Mouse (Mus musculus): ENCODE results near the gene Fgf9. TPM values are rescaled to one million over a fixed set of nuclear protein-coding genes. Genes with fewer than 3 reads are reported as not detected.

Gene Fgf9
- total and polyA plus RNA-seq, 2 experiments, result 0.07 to 0.09 TPM

DNA sequence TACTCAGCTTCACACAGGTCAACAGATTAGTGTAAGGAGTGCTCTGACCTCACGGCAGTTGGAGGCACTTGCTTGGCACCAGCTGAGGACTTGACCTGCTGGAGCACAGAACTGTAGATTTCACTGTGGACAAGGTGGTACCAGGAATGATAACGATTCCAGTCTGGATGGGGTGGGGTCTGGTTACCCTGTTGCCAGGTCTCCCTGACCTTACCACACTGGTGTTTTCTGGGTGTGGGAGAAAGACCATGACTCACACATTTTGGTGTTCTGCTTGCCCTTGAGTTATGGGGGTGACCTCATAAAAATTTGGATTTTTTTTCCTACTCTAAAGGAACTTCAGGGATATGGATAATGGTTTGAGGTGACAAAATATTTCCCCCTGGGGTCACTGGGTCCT is 9.1 kb downstream of the Fgf9 start:
- no peak for DNase-seq (ENCODE audit: extremely low read depth, low read depth, low spot score)
- H3K27ac ChIP-seq (replicated peaks; ENCODE audit: insufficient read depth, low read depth, low read length), result no peak overlapping the region
- peaks cover 5% of the 10 kb centered on the region; the same call in 1 of the 2 replicates for H3K4me1 ChIP-seq (ENCODE audit: control insufficient read depth, insufficient read depth, low read length)
- TF ChIP-seq CTCF (IDR thresholded peaks at IDR 0.05; ENCODE audit: low read depth, low read length), result no peak
- no peak for TF ChIP-seq POLR2A (IDR thresholded peaks at IDR 0.05; ENCODE audit: extremely low read depth, insufficient read depth, low read length)
- H3K4me3 ChIP-seq (ENCODE audit: insufficient read depth, low read depth, low read length), result no peak overlapping the region
- peaks cover 28% of the 10 kb centered on the region for H3K27me3 ChIP-seq (ENCODE audit: control insufficient read depth, insufficient read depth, low read length)
- no peaks in the 10 kb centered on the region for H3K79me2 ChIP-seq (ENCODE audit: control insufficient read depth, insufficient read depth, low read length)
- H3K36me3 ChIP-seq (ENCODE audit: control insufficient read depth, insufficient read depth, low read length), result no peaks in the 10 kb centered on the region
- H3K9ac ChIP-seq (ENCODE audit: low read depth, low read length), result no peak overlapping the region
- 73% methylated on average over 2 of the region's 2 CpGs for WGBS

GRCm38 (mm10) chr14:58081955-58082354 is 11.6 kb downstream of the Fgf9 start:
- H3K79me2 ChIP-seq (ENCODE audit: control insufficient read depth, insufficient read depth, low read length), result no peaks in the 10 kb centered on the region
- WGBS, result 48% methylated on average over 1 of the region's 1 CpGs
- no peak for TF ChIP-seq POLR2A (IDR thresholded peaks at IDR 0.05; ENCODE audit: extremely low read depth, insufficient read depth, low read length)
- no peak for TF ChIP-seq CTCF (IDR thresholded peaks at IDR 0.05; ENCODE audit: low read depth, low read length)
- H3K4me1 ChIP-seq (ENCODE audit: control insufficient read depth, insufficient read depth, low read length), result no peaks in the 10 kb centered on the region
- H3K9ac ChIP-seq (ENCODE audit: low read depth, low read length), result no peak overlapping the region
- no peak overlapping the region for H3K4me3 ChIP-seq (ENCODE audit: insufficient read depth, low read depth, low read length)
- H3K36me3 ChIP-seq (ENCODE audit: control insufficient read depth, insufficient read depth, low read length), result no peaks in the 10 kb centered on the region
- H3K27me3 ChIP-seq (ENCODE audit: control insufficient read depth, insufficient read depth, low read length), result peaks cover 5% of the 10 kb centered on the region; the same call in 1 of the 2 replicates
- no peak for DNase-seq (ENCODE audit: extremely low read depth, low read depth, low spot score)
- no peak overlapping the region for H3K27ac ChIP-seq (replicated peaks; ENCODE audit: insufficient read depth, low read depth, low read length)

DNA sequence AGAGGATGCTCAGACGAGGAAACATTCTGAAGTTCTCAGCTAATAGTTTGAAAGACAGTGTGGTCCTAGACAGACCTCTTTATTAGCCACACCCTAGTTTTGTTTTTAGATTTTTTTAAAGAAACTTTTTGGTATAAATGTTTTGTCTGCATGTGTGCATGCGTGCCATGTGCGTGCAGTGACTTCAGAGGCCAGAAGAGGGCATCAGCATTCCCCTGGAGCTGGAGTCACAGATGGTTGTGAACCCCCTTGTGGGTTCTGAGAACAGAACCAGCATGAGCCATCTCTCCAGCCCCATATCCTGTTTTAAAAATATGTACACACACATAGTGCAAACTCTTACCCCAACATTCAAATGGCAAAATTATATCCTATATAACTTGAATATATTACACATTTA is 13.9 kb downstream of the Fgf9 start:
- 0 out of 2 replicates have a peak, but pooled peaks have one; percentile 3 for TF ChIP-seq CTCF (IDR thresholded peaks at IDR 0.05; ENCODE audit: low read depth, low read length)
- no peak for TF ChIP-seq POLR2A (IDR thresholded peaks at IDR 0.05; ENCODE audit: extremely low read depth, insufficient read depth, low read length)
- no peak overlapping the region for H3K4me3 ChIP-seq (ENCODE audit: insufficient read depth, low read depth, low read length)
- no peaks in the 10 kb centered on the region for H3K79me2 ChIP-seq (ENCODE audit: control insufficient read depth, insufficient read depth, low read length)
- H3K27me3 ChIP-seq (ENCODE audit: control insufficient read depth, insufficient read depth, low read length), result no peaks in the 10 kb centered on the region
- H3K4me1 ChIP-seq (ENCODE audit: control insufficient read depth, insufficient read depth, low read length), result no peaks in the 10 kb centered on the region
- DNase-seq (ENCODE audit: extremely low read depth, low read depth, low spot score), result no peak
- no peaks in the 10 kb centered on the region for H3K36me3 ChIP-seq (ENCODE audit: control insufficient read depth, insufficient read depth, low read length)
- no peak overlapping the region for H3K9ac ChIP-seq (ENCODE audit: low read depth, low read length)
- H3K27ac ChIP-seq (replicated peaks; ENCODE audit: insufficient read depth, low read depth, low read length), result no peak overlapping the region
- 96% methylated on average over 3 of the region's 3 CpGs for WGBS

GRCm38 (mm10) chr14:58087326-58087725 is 17.0 kb downstream of the Fgf9 start:
- Histone ChIP-seq H3K4me1 (ENCODE audit: control insufficient read depth, insufficient read depth, low read length) (no peaks in the 10 kb centered on the region), H3K27ac (replicated peaks; ENCODE audit: insufficient read depth, low read depth, low read length) (no peak overlapping the region), H3K4me3 (ENCODE audit: insufficient read depth, low read depth, low read length) (no peak overlapping the region), H3K9ac (ENCODE audit: low read depth, low read length) (no peak overlapping the region), H3K79me2 (ENCODE audit: control insufficient read depth, insufficient read depth, low read length) (no peaks in the 10 kb centered on the region), H3K36me3 (ENCODE audit: control insufficient read depth, insufficient read depth, low read length) (no peaks in the 10 kb centered on the region), H3K27me3 (ENCODE audit: control insufficient read depth, insufficient read depth, low read length) (no peaks in the 10 kb centered on the region)
- TF ChIP-seq POLR2A (IDR thresholded peaks at IDR 0.05; ENCODE audit: extremely low read depth, insufficient read depth, low read length), result no peak
- no peak for TF ChIP-seq CTCF (IDR thresholded peaks at IDR 0.05; ENCODE audit: low read depth, low read length)
- no peak for DNase-seq (ENCODE audit: extremely low read depth, low read depth, low spot score)
- 56% methylated on average over 4 of the region's 4 CpGs for WGBS

DNA sequence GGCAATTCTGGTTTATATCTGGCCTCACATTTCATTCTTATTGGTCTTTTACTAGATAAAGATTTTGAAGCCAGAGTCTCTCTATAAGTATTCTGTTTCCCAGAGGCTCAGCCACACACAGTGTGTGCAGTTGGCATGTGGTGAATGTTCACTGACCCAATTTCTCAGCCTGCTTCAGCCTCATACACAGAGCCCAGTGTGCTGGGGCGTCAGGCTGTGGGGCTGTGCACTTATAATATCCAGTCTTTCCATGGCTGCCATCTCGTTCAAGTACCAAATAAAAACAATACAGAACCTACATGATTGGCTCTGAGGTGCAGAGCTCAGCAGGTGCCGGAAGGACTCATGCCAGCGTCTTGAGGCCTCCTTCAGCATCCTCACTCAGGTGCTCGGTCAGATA is 19.1 kb downstream of the Fgf9 start:
- H3K4me3 ChIP-seq (ENCODE audit: insufficient read depth, low read depth, low read length), result no peak overlapping the region
- H3K36me3 ChIP-seq (ENCODE audit: control insufficient read depth, insufficient read depth, low read length), result no peaks in the 10 kb centered on the region
- DNase-seq (ENCODE audit: extremely low read depth, low read depth, low spot score), result no peak
- H3K27me3 ChIP-seq (ENCODE audit: control insufficient read depth, insufficient read depth, low read length), result no peaks in the 10 kb centered on the region
- H3K4me1 ChIP-seq (ENCODE audit: control insufficient read depth, insufficient read depth, low read length), result no peaks in the 10 kb centered on the region
- TF ChIP-seq POLR2A (IDR thresholded peaks at IDR 0.05; ENCODE audit: extremely low read depth, insufficient read depth, low read length), result no peak
- no peak for TF ChIP-seq CTCF (IDR thresholded peaks at IDR 0.05; ENCODE audit: low read depth, low read length)
- no peaks in the 10 kb centered on the region for H3K79me2 ChIP-seq (ENCODE audit: control insufficient read depth, insufficient read depth, low read length)
- WGBS, result 81% methylated on average over 5 of the region's 5 CpGs
- no peak overlapping the region for H3K27ac ChIP-seq (replicated peaks; ENCODE audit: insufficient read depth, low read depth, low read length)
- H3K9ac ChIP-seq (ENCODE audit: low read depth, low read length), result no peak overlapping the region

GRCm38 (mm10) chr14:58091321-58091720 is 21.0 kb downstream of the Fgf9 start:
- 64% methylated on average over 10 of the region's 10 CpGs for WGBS
- no peaks in the 10 kb centered on the region for H3K4me1 ChIP-seq (ENCODE audit: control insufficient read depth, insufficient read depth, low read length)
- no peaks in the 10 kb centered on the region for H3K79me2 ChIP-seq (ENCODE audit: control insufficient read depth, insufficient read depth, low read length)
- no peak for DNase-seq (ENCODE audit: extremely low read depth, low read depth, low spot score)
- H3K27ac ChIP-seq (replicated peaks; ENCODE audit: insufficient read depth, low read depth, low read length), result no peak overlapping the region
- H3K9ac ChIP-seq (ENCODE audit: low read depth, low read length), result no peak overlapping the region
- H3K27me3 ChIP-seq (ENCODE audit: control insufficient read depth, insufficient read depth, low read length), result no peaks in the 10 kb centered on the region
- TF ChIP-seq CTCF (IDR thresholded peaks at IDR 0.05; ENCODE audit: low read depth, low read length), result no peak
- no peak for TF ChIP-seq POLR2A (IDR thresholded peaks at IDR 0.05; ENCODE audit: extremely low read depth, insufficient read depth, low read length)
- no peaks in the 10 kb centered on the region for H3K36me3 ChIP-seq (ENCODE audit: control insufficient read depth, insufficient read depth, low read length)
- no peak overlapping the region for H3K4me3 ChIP-seq (ENCODE audit: insufficient read depth, low read depth, low read length)

Measured in liver, adult 2 months (tissue).